Mouse (Mus musculus) myocyte (in vitro differentiated cells): Measurements from ENCODE around the gene Apba1.

Experiments used
- CEBPB ChIP-seq: IDR thresholded peaks from 2 replicates; pipeline ENCODE4 v1.6.1; 2011; ENCODE audit warnings: mild to moderate bottlenecking, moderate library complexity; ENCODE audit not compliant: poor library complexity, insufficient read depth, severe bottlenecking
- E2F4 ChIP-seq: IDR thresholded peaks from one replicate; pipeline ENCODE4 v1.6.1; 2011; ENCODE audit warnings: mild to moderate bottlenecking, control low read depth, moderate library complexity; ENCODE audit not compliant: insufficient read depth
- MAX ChIP-seq: IDR thresholded peaks from one replicate; pipeline ENCODE4 v1.6.1; 2011; ENCODE audit warnings: low read depth, mild to moderate bottlenecking, control low read depth
- MYOD1 ChIP-seq, 3 experiments: IDR thresholded peaks; one replicate each; pipeline ENCODE4 v1.6.1; 2011; ENCODE audit warnings: control low read depth in 2 of 3, low read depth in 2 of 3, mild to moderate bottlenecking in 2 of 3, moderate library complexity in 1 of 3; ENCODE audit not compliant: insufficient read length in 2 of 3, control insufficient read depth in 1 of 3
- POLR2A ChIP-seq: IDR thresholded peaks from one replicate; pipeline ENCODE4 v1.6.1; 2011; ENCODE audit warnings: low read depth, mild to moderate bottlenecking, control low read depth, moderate library complexity; ENCODE audit not compliant: insufficient read length
- POLR2AphosphoS2 ChIP-seq: IDR thresholded peaks from one replicate; pipeline ENCODE4 v1.6.1; 2011; ENCODE audit warnings: low read depth, control low read depth; ENCODE audit not compliant: insufficient read length
- TCF12 ChIP-seq: IDR thresholded peaks from one replicate; pipeline ENCODE4 v1.6.1; 2011; ENCODE audit warnings: mild to moderate bottlenecking, control low read depth; ENCODE audit not compliant: poor library complexity, insufficient read depth, severe bottlenecking
- USF1 ChIP-seq: IDR thresholded peaks from one replicate; pipeline ENCODE4 v1.6.1; 2011; ENCODE audit warnings: low read depth, mild to moderate bottlenecking, control low read depth, moderate library complexity

GRCm38 (mm10) chr19:23901768-23902167 is 143.1 kb downstream of the Apba1 start:
- no peak for TF ChIP-seq MYOD1 (IDR thresholded peaks at IDR 0.05; ENCODE audit: control insufficient read depth in 1 of 3, insufficient read length in 2 of 3, low read depth in 2 of 3)
- TF ChIP-seq USF1 = no peak
- no peak for TF ChIP-seq POLR2A
- TF ChIP-seq POLR2AphosphoS2 = no peak
- no peak for TF ChIP-seq E2F4
- TF ChIP-seq CEBPB = no peak
- no peak for TF ChIP-seq TCF12
- TF ChIP-seq MAX = no peak
